Mouse (Mus musculus): ENCODE results near the gene Hs2st1. TPM values are rescaled to one million over a fixed set of nuclear protein-coding genes. Genes with fewer than 3 reads are reported as not detected.

The Hs2st1 gene
- polyA plus RNA-seq, 1 experiment: 1.5 TPM

- Histone ChIP-seq H3K36me3 (replicated peaks; ENCODE audit: low read length) (peaks cover 11% of the 10 kb centered on the region), H3K4me1 (peaks cover 26% of the 10 kb centered on the region), H3K27me3 (replicated peaks) (no peaks in the 10 kb centered on the region), H3K9me3 (no peaks in the 10 kb centered on the region), H3K4me3 (replicated peaks) (no peak overlapping the region)
- TF ChIP-seq FLI1 (IDR thresholded peaks at IDR 0.05; ENCODE audit: low read length) (no peak), GATA1 (IDR thresholded peaks at IDR 0.05; ENCODE audit: borderline replicate concordance, low read length) (no peak)
Observed at GRCm38 (mm10) chr3:144515286-144515685, 54.7 kb downstream of the Hs2st1 start.

DNA sequence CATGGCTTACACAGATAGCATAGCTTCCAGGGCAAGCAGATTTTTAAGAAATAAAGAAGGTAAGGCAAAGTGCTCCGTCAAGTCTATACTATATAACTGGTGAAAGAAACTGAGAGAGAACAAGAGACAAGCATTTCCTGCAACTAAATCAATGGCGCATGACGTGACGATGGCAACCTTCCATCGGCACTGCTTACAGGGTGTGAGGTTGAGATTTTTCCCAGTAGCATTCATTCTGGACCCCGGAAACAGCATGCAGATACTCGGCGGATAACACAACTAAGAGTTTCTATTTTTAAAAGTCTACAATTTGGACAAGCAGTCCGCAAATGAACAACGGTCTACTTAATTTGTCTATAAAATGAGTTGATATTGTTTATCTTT lies 55.9 kb downstream of the Hs2st1 start:
- H3K4me1 ChIP-seq: peaks cover 28% of the 10 kb centered on the region
- no peak overlapping the region for H3K4me3 ChIP-seq (replicated peaks)
- H3K9me3 ChIP-seq: no peaks in the 10 kb centered on the region
- peaks cover 6% of the 10 kb centered on the region for H3K36me3 ChIP-seq (replicated peaks; ENCODE audit: low read length)
- no peak for TF ChIP-seq GATA1 (IDR thresholded peaks at IDR 0.05; ENCODE audit: borderline replicate concordance, low read length)
- TF ChIP-seq FLI1 (IDR thresholded peaks at IDR 0.05; ENCODE audit: low read length): no peak
- H3K27me3 ChIP-seq (replicated peaks): no peaks in the 10 kb centered on the region

DNA sequence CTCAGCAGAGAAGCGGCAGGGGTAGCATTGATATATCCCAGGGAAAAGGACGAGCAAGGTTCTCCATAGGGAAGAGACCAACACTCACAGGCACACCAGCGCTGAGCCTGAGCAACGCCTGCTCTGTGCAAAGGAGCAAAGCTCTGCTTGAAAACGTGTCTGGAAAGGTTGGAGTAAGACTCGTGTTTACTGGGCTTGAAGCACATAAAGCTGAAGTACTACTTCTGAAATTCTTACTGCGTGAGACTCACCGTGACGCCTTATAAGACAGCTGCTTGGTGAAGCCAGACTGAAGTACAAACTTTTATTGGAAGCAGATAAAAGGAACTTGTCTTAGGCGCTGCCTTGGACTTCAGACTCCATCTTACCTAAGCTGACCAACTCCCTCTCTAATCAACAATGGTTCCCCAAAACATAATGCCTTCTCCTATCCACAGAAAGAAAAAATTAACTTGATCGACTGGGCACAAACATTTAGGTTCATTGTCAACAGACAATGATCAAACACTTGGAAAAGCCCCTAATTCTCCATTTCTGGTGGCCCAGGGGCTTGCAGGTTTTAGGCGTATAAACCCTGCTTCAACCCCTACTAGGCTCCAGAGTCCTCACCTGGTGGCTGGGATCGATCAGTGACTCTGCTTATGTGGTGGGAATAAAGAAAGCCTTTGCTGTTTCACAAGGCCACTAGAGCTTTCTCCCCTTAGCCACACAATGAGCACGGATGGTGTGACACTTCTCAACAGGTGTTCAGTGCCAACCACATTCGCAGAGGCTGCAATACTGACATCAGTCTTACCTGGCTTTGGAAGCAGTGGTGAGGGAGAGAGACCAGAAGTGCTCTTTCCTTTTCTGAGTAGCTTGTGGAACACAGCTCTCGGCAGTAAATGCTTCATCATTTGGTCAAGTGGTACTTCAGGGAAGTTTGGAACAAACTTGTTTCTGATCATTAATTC lies 56.5 kb downstream of the Hs2st1 start:
- H3K36me3 ChIP-seq (replicated peaks; ENCODE audit: low read length): peaks cover 6% of the 10 kb centered on the region
- H3K9me3 ChIP-seq: no peaks in the 10 kb centered on the region
- no peak overlapping the region for H3K4me3 ChIP-seq (replicated peaks)
- H3K27me3 ChIP-seq (replicated peaks): no peaks in the 10 kb centered on the region
- H3K4me1 ChIP-seq: peaks cover 29% of the 10 kb centered on the region
- TF ChIP-seq GATA1 (IDR thresholded peaks at IDR 0.05; ENCODE audit: borderline replicate concordance, low read length): no peak
- no peak for TF ChIP-seq FLI1 (IDR thresholded peaks at IDR 0.05; ENCODE audit: low read length)

GRCm38 (mm10) chr3:144510724-144511123 lies 59.3 kb downstream of the Hs2st1 start:
- Histone ChIP-seq H3K4me1 (peaks cover 52% of the 10 kb centered on the region), H3K9me3 (no peaks in the 10 kb centered on the region), H3K4me3 (replicated peaks) (no peak overlapping the region), H3K27me3 (replicated peaks) (no peaks in the 10 kb centered on the region), H3K36me3 (replicated peaks; ENCODE audit: low read length) (peaks cover 21% of the 10 kb centered on the region)
- TF ChIP-seq FLI1 (IDR thresholded peaks at IDR 0.05; ENCODE audit: low read length) (no peak), GATA1 (IDR thresholded peaks at IDR 0.05; ENCODE audit: borderline replicate concordance, low read length) (no peak)

DNA sequence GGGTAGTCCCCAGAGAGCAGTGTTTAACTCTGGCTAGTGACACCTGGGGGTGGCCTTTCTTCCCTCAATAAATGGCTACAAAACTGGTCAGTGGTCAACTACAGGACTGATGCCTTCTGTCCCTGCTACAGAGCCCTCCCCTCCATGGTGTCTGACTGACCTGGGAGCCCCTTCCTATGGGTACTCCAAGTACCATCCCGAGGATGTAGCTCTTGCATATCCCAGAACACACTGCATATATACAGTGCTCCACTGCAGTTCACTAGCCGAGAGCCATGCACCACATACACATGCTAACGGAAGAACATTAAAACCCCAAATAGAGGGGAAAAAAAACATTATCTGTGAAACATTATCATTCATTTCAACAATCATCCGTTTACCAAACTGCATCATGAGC lies 61.6 kb downstream of the Hs2st1 start:
- H3K4me1 ChIP-seq: peaks cover 70% of the 10 kb centered on the region
- no peaks in the 10 kb centered on the region for H3K9me3 ChIP-seq
- peaks cover 15% of the 10 kb centered on the region for H3K36me3 ChIP-seq (replicated peaks; ENCODE audit: low read length)
- no peaks in the 10 kb centered on the region for H3K27me3 ChIP-seq (replicated peaks)
- no peak for TF ChIP-seq GATA1 (IDR thresholded peaks at IDR 0.05; ENCODE audit: borderline replicate concordance, low read length)
- TF ChIP-seq FLI1 (IDR thresholded peaks at IDR 0.05; ENCODE audit: low read length): no peak
- no peak overlapping the region for H3K4me3 ChIP-seq (replicated peaks)

- Histone ChIP-seq H3K4me3 (replicated peaks) (peak overlapping the region; percentile 53), H3K9me3 (no peaks in the 10 kb centered on the region), H3K27me3 (replicated peaks) (no peaks in the 10 kb centered on the region), H3K36me3 (replicated peaks; ENCODE audit: low read length) (peaks cover 14% of the 10 kb centered on the region), H3K4me1 (peaks cover 67% of the 10 kb centered on the region)
- TF ChIP-seq GATA1 (IDR thresholded peaks at IDR 0.05; ENCODE audit: borderline replicate concordance, low read length): no peak
- TF ChIP-seq FLI1 (IDR thresholded peaks at IDR 0.05; ENCODE audit: low read length): no peak
Observed at GRCm38 (mm10) chr3:144507885-144508284, 62.1 kb downstream of the Hs2st1 start.

- Histone ChIP-seq H3K27me3 (replicated peaks) (no peaks in the 10 kb centered on the region), H3K9me3 (no peaks in the 10 kb centered on the region), H3K36me3 (replicated peaks; ENCODE audit: low read length) (peaks cover 18% of the 10 kb centered on the region), H3K4me3 (replicated peaks) (peak overlapping the region; percentile 44), H3K4me1 (peaks cover 81% of the 10 kb centered on the region)
- TF ChIP-seq GATA1 (IDR thresholded peaks at IDR 0.05; ENCODE audit: borderline replicate concordance, low read length): no peak
- no peak for TF ChIP-seq FLI1 (IDR thresholded peaks at IDR 0.05; ENCODE audit: low read length)
Observed at GRCm38 (mm10) chr3:144506213-144506612, 63.8 kb downstream of the Hs2st1 start.

DNA sequence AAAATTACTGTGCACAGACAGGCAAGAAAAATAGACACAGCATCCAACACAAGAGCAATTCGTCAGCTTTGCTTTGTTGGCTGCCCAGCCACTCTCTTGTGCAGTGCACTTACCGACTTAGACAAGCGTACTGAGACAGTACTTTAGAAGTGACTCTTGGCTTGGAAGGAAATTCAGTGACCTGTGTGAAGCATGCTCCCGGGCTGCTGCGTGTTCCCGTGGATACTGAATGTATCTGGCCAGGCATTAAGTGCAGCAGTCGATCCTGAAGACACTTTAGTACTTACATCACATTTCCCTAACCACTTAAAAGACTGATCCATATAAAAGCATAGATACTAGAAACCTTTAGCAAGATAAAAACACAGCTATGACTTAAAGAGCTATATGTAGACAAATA lies 68.1 kb downstream of the Hs2st1 start:
- no peak for TF ChIP-seq FLI1 (IDR thresholded peaks at IDR 0.05; ENCODE audit: low read length)
- TF ChIP-seq GATA1 (IDR thresholded peaks at IDR 0.05; ENCODE audit: borderline replicate concordance, low read length): no peak
- Histone ChIP-seq H3K4me3 (replicated peaks) (no peak overlapping the region), H3K9me3 (no peaks in the 10 kb centered on the region), H3K36me3 (replicated peaks; ENCODE audit: low read length) (peaks cover 6% of the 10 kb centered on the region), H3K4me1 (peaks cover 61% of the 10 kb centered on the region), H3K27me3 (replicated peaks) (no peaks in the 10 kb centered on the region)

DNA sequence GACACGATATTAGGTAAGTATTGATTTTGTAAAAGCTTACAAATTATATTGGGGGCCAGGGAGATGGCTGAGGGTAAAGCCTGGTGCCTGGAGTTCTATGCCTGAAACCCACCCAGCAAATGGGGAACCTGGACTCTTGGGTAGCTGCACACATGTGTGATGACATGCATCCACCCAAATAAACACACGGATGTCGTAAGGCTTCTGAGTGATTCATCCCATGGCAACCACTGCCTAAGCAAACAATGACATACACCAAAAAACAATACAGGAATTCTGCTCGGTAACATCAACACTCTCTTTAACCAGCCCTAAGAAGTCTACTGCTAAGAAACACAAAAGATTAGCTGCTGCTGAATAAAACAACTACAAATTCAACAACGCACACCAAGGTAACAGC lies 73.2 kb downstream of the Hs2st1 start:
- H3K27me3 ChIP-seq (replicated peaks): no peaks in the 10 kb centered on the region
- peaks cover 4% of the 10 kb centered on the region for H3K36me3 ChIP-seq (replicated peaks; ENCODE audit: low read length)
- H3K4me3 ChIP-seq (replicated peaks): no peak overlapping the region
- peaks cover 24% of the 10 kb centered on the region for H3K4me1 ChIP-seq
- H3K9me3 ChIP-seq: no peaks in the 10 kb centered on the region
- TF ChIP-seq GATA1 (IDR thresholded peaks at IDR 0.05; ENCODE audit: borderline replicate concordance, low read length): no peak
- TF ChIP-seq FLI1 (IDR thresholded peaks at IDR 0.05; ENCODE audit: low read length): no peak

- TF ChIP-seq GATA1 (IDR thresholded peaks at IDR 0.05; ENCODE audit: borderline replicate concordance, low read length) (no peak), FLI1 (IDR thresholded peaks at IDR 0.05; ENCODE audit: low read length) (no peak)
- Histone ChIP-seq H3K27me3 (replicated peaks) (no peaks in the 10 kb centered on the region), H3K36me3 (replicated peaks; ENCODE audit: low read length) (no peaks in the 10 kb centered on the region), H3K9me3 (no peaks in the 10 kb centered on the region), H3K4me1 (peaks cover 16% of the 10 kb centered on the region; the same call in 1 of the 2 replicates), H3K4me3 (replicated peaks) (peak overlapping the region; percentile 57)
Observed at GRCm38 (mm10) chr3:144494838-144495237, 75.1 kb downstream of the Hs2st1 start.
